Mouse (Mus musculus) urinary bladder, postnatal 10 days (tissue): ENCODE measurements around the gene Klhdc8b.

Source experiments
- DNase-seq: peaks from one replicate; pipeline ENCODE4 v3.0.0; 2022; ENCODE audit warnings: low spot score

Gene Klhdc8b

GRCm38 (mm10) chr9:108451519-108452160, 9.7 kb downstream of the Klhdc8b start:
- DNase-seq, result no peak

GRCm38 (mm10) chr9:108451170-108451493, 10.2 kb downstream of the Klhdc8b start:
- no peak for DNase-seq

GRCm38 (mm10) chr9:108450292-108451169, 10.8 kb downstream of the Klhdc8b start:
- DNase-seq, result no peak

GRCm38 (mm10) chr9:108449860-108450259, 11.5 kb downstream of the Klhdc8b start:
- no peak for DNase-seq

GRCm38 (mm10) chr9:108445125-108445524, 16.3 kb downstream of the Klhdc8b start:
- DNase-seq, result no peak

- no peak for DNase-seq
Measured at GRCm38 (mm10) chr9:108441236-108441919, 20.0 kb downstream of the Klhdc8b start.

GRCm38 (mm10) chr9:108440485-108440884, 20.9 kb downstream of the Klhdc8b start:
- no peak for DNase-seq

GRCm38 (mm10) chr9:108439176-108439575, 22.2 kb downstream of the Klhdc8b start:
- no peak for DNase-seq

- DNase-seq, result no peak
Measured at GRCm38 (mm10) chr9:108436182-108436581, 25.2 kb downstream of the Klhdc8b start, which contains the start of gene BC048562. TSS of gene BC048562 (plus strand) at chr9:108436482.

GRCm38 (mm10) chr9:108431431-108432067, 29.8 kb downstream of the Klhdc8b start:
- no peak for DNase-seq

- no peak for DNase-seq
Measured at GRCm38 (mm10) chr9:108428384-108428783, 33.0 kb downstream of the Klhdc8b start, which contains the start of gene Ccdc36. TSS of gene Ccdc36 (minus strand) at chr9:108428484.

- no peak for DNase-seq
Measured at GRCm38 (mm10) chr9:108412221-108412620, 49.2 kb downstream of the Klhdc8b start.

- no peak for DNase-seq
Measured at GRCm38 (mm10) chr9:108411381-108411942, 49.9 kb downstream of the Klhdc8b start.

GRCm38 (mm10) chr9:108409535-108409934, 51.8 kb downstream of the Klhdc8b start:
- DNase-seq, result no peak

GRCm38 (mm10) chr9:108404451-108404850, 56.9 kb downstream of the Klhdc8b start:
- no peak for DNase-seq

GRCm38 (mm10) chr9:108403081-108403480, 58.3 kb downstream of the Klhdc8b start:
- no peak for DNase-seq

GRCm38 (mm10) chr9:108401186-108401960, 60.0 kb downstream of the Klhdc8b start:
- no peak for DNase-seq

GRCm38 (mm10) chr9:108398324-108398723, 63.1 kb downstream of the Klhdc8b start:
- DNase-seq, result no peak
